Mouse (Mus musculus): ENCODE measurements around the gene Cnih1. TPM values are rescaled to one million over a fixed set of nuclear protein-coding genes. Genes with fewer than 3 reads are reported as not detected.
"Not testable (repeated sequence)": the region's sequence is repeated elsewhere in the genome, so short reads cannot be mapped to it uniquely, and the experiment has no call there.

The Cnih1 gene
- polyA plus RNA-seq, 1 experiment from 2014 or later, result 137 TPM

GRCm38 (mm10) chr14:46823996-46824395 is 35.8 kb upstream of the Cnih1 start:
- WGBS, result 61% methylated on average over 2 of the region's 2 CpGs
- ATAC-seq, result no peak
- no peak for DNase-seq (ENCODE audit: low spot score)
- Histone ChIP-seq H3K4me2 (replicated peaks; ENCODE audit: low read depth, low read length) (no peak overlapping the region), H3K4me1 (ENCODE audit: insufficient read depth, low read depth, low read length) (peaks cover 4% of the 10 kb centered on the region; the same call in 1 of the 2 replicates), H3K27me3 (replicated peaks; ENCODE audit: insufficient read depth, low read length) (no peaks in the 10 kb centered on the region), H3K4me3 (ENCODE audit: low read depth, low read length) (no peak overlapping the region), H3K27ac (ENCODE audit: low read length) (no peak overlapping the region), H3K9me3 (ENCODE audit: low read length) (no peaks in the 10 kb centered on the region), H3K9ac (replicated peaks; ENCODE audit: low read depth) (no peak overlapping the region), H3K36me3 (ENCODE audit: insufficient read depth, low read length) (no peaks in the 10 kb centered on the region)
- TF ChIP-seq EP300 (IDR thresholded peaks at IDR 0.05) (no peak), CTCF (IDR thresholded peaks at IDR 0.05) (no peak)

GRCm38 (mm10) chr14:46821873-46822716 is 33.9 kb upstream of the Cnih1 start, which contains the start of gene Gmfb:
Gene Gmfb (minus strand): TSS chr14:46822242.
- Histone ChIP-seq H3K36me3 (ENCODE audit: insufficient read depth, low read length) (peaks cover under 1% of the 10 kb centered on the region; the same call in 1 of the 2 replicates), H3K9ac (replicated peaks; ENCODE audit: low read depth) (peak within 1 kb of the TSS; percentile 89), H3K27me3 (replicated peaks; ENCODE audit: insufficient read depth, low read length) (no peaks in the 10 kb centered on the region), H3K4me1 (ENCODE audit: insufficient read depth, low read depth, low read length) (peaks cover 4% of the 10 kb centered on the region; the same call in 1 of the 2 replicates), H3K4me2 (replicated peaks; ENCODE audit: low read depth, low read length) (peak within 1 kb of the TSS; percentile 72), H3K9me3 (ENCODE audit: low read length) (no peaks in the 10 kb centered on the region), H3K4me3 (ENCODE audit: low read depth, low read length) (peak within 1 kb of the TSS; percentile 94), H3K27ac (ENCODE audit: low read length) (peak within 1 kb of the TSS; percentile 97)
- ATAC-seq (peak; percentile 99), DNase-seq (ENCODE audit: low spot score) (peak; percentile 96)
- TF ChIP-seq CTCF (IDR thresholded peaks at IDR 0.05) (peak; percentile 55), EP300 (IDR thresholded peaks at IDR 0.05) (peak; percentile 68; the same call in 1 of the 2 replicates)
- 2% methylated on average over 64 of the region's 65 CpGs for WGBS

GRCm38 (mm10) chr14:46821271-46821872 is 33.2 kb upstream of the Cnih1 start:
- H3K36me3 ChIP-seq (ENCODE audit: insufficient read depth, low read length), result peaks cover 4% of the 10 kb centered on the region; the same call in 1 of the 2 replicates
- H3K27me3 ChIP-seq (replicated peaks; ENCODE audit: insufficient read depth, low read length), result no peaks in the 10 kb centered on the region
- TF ChIP-seq EP300 (IDR thresholded peaks at IDR 0.05) (no peak), CTCF (IDR thresholded peaks at IDR 0.05) (no peak)
- peak; percentile 6 for ATAC-seq
- H3K9me3 ChIP-seq (ENCODE audit: low read length), result no peaks in the 10 kb centered on the region
- DNase-seq (ENCODE audit: low spot score), result peak; percentile 66
- peak overlapping the region; percentile 97 for H3K27ac ChIP-seq (ENCODE audit: low read length)
- peak overlapping the region; percentile 72 for H3K4me2 ChIP-seq (replicated peaks; ENCODE audit: low read depth, low read length)
- WGBS, result 0% methylated on average over 11 of the region's 11 CpGs
- peak overlapping the region; percentile 89 for H3K9ac ChIP-seq (replicated peaks; ENCODE audit: low read depth)
- peak overlapping the region; percentile 94 for H3K4me3 ChIP-seq (ENCODE audit: low read depth, low read length)
- H3K4me1 ChIP-seq (ENCODE audit: insufficient read depth, low read depth, low read length), result peaks cover 4% of the 10 kb centered on the region; the same call in 1 of the 2 replicates

GRCm38 (mm10) chr14:46819961-46820360 is 31.8 kb upstream of the Cnih1 start:
- not testable (repeated sequence) for H3K9me3 ChIP-seq (ENCODE audit: low read length); H3K36me3 ChIP-seq (ENCODE audit: insufficient read depth, low read length); H3K4me3 ChIP-seq (ENCODE audit: low read depth, low read length); H3K27me3 ChIP-seq (replicated peaks; ENCODE audit: insufficient read depth, low read length); H3K4me2 ChIP-seq (replicated peaks; ENCODE audit: low read depth, low read length); ATAC-seq; DNase-seq (ENCODE audit: low spot score); H3K4me1 ChIP-seq (ENCODE audit: insufficient read depth, low read depth, low read length); H3K9ac ChIP-seq (replicated peaks; ENCODE audit: low read depth); H3K27ac ChIP-seq (ENCODE audit: low read length)
- WGBS, result 95% methylated on average over 5 of the region's 6 CpGs

GRCm38 (mm10) chr14:46818743-46819142 is 30.5 kb upstream of the Cnih1 start:
- Histone ChIP-seq H3K36me3 (ENCODE audit: insufficient read depth, low read length) (peaks cover 6% of the 10 kb centered on the region; the same call in 1 of the 2 replicates), H3K4me2 (replicated peaks; ENCODE audit: low read depth, low read length) (no peak overlapping the region), H3K27me3 (replicated peaks; ENCODE audit: insufficient read depth, low read length) (no peaks in the 10 kb centered on the region), H3K9me3 (ENCODE audit: low read length) (no peaks in the 10 kb centered on the region), H3K27ac (ENCODE audit: low read length) (no peak overlapping the region), H3K9ac (replicated peaks; ENCODE audit: low read depth) (no peak overlapping the region), H3K4me1 (ENCODE audit: insufficient read depth, low read depth, low read length) (peaks cover 4% of the 10 kb centered on the region; the same call in 1 of the 2 replicates), H3K4me3 (ENCODE audit: low read depth, low read length) (no peak overlapping the region)
- no peak for TF ChIP-seq EP300 (IDR thresholded peaks at IDR 0.05)
- TF ChIP-seq CTCF (IDR thresholded peaks at IDR 0.05), result no peak
- ATAC-seq (no peak), DNase-seq (ENCODE audit: low spot score) (no peak)
- WGBS, result 83% methylated on average over 7 of the region's 7 CpGs

GRCm38 (mm10) chr14:46816916-46817622 is 28.9 kb upstream of the Cnih1 start:
- H3K27me3 ChIP-seq (replicated peaks; ENCODE audit: insufficient read depth, low read length), result no peaks in the 10 kb centered on the region
- peaks cover 4% of the 10 kb centered on the region; the same call in 1 of the 2 replicates for H3K4me1 ChIP-seq (ENCODE audit: insufficient read depth, low read depth, low read length)
- no peak overlapping the region for H3K9ac ChIP-seq (replicated peaks; ENCODE audit: low read depth)
- H3K4me3 ChIP-seq (ENCODE audit: low read depth, low read length), result no peak overlapping the region
- no peak overlapping the region for H3K4me2 ChIP-seq (replicated peaks; ENCODE audit: low read depth, low read length)
- DNase-seq (ENCODE audit: low spot score), result no peak
- H3K9me3 ChIP-seq (ENCODE audit: low read length), result no peaks in the 10 kb centered on the region
- H3K36me3 ChIP-seq (ENCODE audit: insufficient read depth, low read length), result peaks cover 7% of the 10 kb centered on the region; the same call in 1 of the 2 replicates
- H3K27ac ChIP-seq (ENCODE audit: low read length), result no peak overlapping the region
- no peak for TF ChIP-seq EP300 (IDR thresholded peaks at IDR 0.05)
- no peak for TF ChIP-seq CTCF (IDR thresholded peaks at IDR 0.05)
- WGBS, result 95% methylated on average over 8 of the region's 8 CpGs
- no peak for ATAC-seq
